Mouse (Mus musculus) MEL (cell line): ENCODE results near the gene Slc25a21.

Experiments used
- E2F4 ChIP-seq: IDR thresholded peaks from 2 replicates; pipeline ENCODE4 v1.6.1; 2011; ENCODE audit warnings: low read depth, low read length, improper control_type of control experiment, borderline replicate concordance
- EP300 ChIP-seq, 2 experiments: IDR thresholded peaks; 2 replicates each; pipeline ENCODE4 v1.6.1; 2011; ENCODE audit warnings: improper control_type of control experiment in 2 of 2, low read length in 2 of 2, low read depth in 1 of 2, mild to moderate bottlenecking in 1 of 2
- MAFK ChIP-seq: IDR thresholded peaks from 2 replicates; pipeline ENCODE4 v1.6.1; 2011; ENCODE audit warnings: low read depth, mild to moderate bottlenecking, low read length, improper control_type of control experiment, borderline replicate concordance
- USF2 ChIP-seq, 2 experiments: IDR thresholded peaks; 2 replicates each; pipeline ENCODE4 v1.6.1; 2011 to 2012; ENCODE audit warnings: improper control_type of control experiment in 2 of 2, low read length in 2 of 2, borderline replicate concordance in 1 of 2, inconsistent platforms in 1 of 2, low read depth in 1 of 2, mild to moderate bottlenecking in 1 of 2; ENCODE audit not compliant: insufficient read depth in 1 of 2

DNA sequence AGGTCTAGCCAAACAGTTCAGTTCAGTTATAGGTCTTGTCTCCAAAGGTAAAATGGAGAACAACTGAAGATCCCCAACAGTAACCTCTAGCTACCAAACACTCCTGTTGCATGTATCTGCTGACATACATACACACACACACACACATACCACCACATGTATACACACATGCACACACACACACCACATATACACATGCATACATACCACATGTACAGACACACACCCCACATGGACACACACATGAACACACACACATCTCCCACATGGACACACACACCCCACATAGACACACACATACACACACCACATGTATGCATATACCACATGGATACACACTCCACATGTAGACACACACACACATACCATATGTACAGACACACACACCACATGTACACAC, 997 bp upstream of the Slc25a21 start:
- TF ChIP-seq E2F4 (no peak), EP300 (IDR thresholded peaks at IDR 0.05; ENCODE audit: low read depth in 1 of 2, low read length in 2 of 2) (no peak), USF2 (IDR thresholded peaks at IDR 0.05; ENCODE audit: borderline replicate concordance in 1 of 2, insufficient read depth in 1 of 2, low read depth in 1 of 2, low read length in 2 of 2) (no peak), MAFK (no peak)
